Mouse (Mus musculus) heart, adult 2 months (tissue): Measurements from ENCODE around the gene Prodh2.

Experiments used
- EP300 ChIP-seq: fragments of 200-500 bp; IDR thresholded peaks from 2 replicates; pipeline ENCODE4 v1.6.1; 2011; ENCODE audit warnings: low read depth, low read length, control low read depth; ENCODE audit not compliant: insufficient read depth
- POLR2A ChIP-seq: fragments of 200-500 bp; IDR thresholded peaks from 2 replicates; pipeline ENCODE4 v1.6.1; 2011; ENCODE audit warnings: mild to moderate bottlenecking, low read depth, low read length, control low read depth; ENCODE audit not compliant: insufficient read depth

GRCm38 (mm10) chr7:30518325-30518724 lies 24.9 kb downstream of the Prodh2 start:
- TF ChIP-seq POLR2A (no peak), EP300 (no peak)
